Mouse (Mus musculus): Measurements from ENCODE around the gene Lsm10.

The Lsm10 gene

DNA sequence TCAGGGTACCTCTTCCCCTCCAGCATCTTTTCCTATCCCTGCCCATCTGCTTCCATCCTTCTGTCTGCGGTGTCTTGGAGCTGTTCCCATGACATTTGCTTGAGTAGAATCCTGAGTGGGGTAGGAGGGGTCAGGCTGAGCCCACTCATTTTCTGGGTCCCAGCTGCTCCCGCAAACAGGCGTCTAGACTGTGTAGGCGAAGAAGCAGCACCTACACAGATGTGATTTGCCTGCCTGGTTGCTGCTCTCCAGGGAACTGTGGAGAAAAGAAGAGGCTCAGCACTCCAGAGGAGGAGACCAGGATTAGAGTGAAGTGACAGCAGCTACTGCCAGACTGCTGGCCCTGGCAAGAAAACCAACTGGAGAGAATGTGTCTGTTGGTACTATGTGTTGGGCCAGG is 22.2 kb downstream of the Lsm10 start:
- DNase-seq (ENCODE audit: low spot score), result no peak

DNA sequence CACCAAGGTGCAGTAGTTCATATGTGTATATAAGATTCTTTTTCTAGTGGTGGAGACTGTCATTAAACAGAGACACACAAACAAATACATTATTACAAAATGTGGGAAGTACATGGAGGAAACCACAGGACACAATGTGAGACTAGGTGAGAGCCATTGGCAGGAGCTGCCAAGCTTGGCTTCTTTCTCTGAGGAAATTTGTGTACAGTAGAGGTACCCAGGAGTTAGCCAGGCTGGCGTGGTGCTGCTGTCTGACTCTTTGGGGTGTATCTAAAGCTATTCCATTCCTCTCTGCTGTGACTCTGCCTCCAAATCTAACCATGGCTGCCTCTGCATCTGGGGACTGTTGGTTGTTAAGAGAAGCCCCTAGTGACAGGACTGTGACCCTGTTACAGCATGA is 22.6 kb downstream of the Lsm10 start:
- DNase-seq (ENCODE audit: low spot score), result no peak

DNA sequence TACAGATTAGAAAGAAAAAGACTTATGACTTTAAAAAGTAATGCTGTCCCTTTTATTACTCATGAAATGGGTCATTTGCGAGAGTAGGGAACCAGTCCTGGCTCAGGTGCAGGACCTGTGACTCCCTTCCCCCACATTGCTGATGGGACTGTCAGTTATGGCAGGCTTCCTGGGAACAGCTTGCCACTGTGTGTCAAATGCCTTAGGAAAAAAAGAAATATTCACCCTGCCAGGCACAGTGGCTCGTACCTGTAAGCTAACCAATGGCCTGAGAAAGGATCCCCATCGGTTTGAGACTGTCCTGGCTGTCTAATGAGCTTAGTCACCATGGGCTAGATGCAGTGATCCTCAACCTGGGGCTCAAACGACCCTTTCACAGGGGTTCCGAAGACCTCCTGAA is 23.6 kb downstream of the Lsm10 start:
- DNase-seq (ENCODE audit: low spot score), result no peak

DNA sequence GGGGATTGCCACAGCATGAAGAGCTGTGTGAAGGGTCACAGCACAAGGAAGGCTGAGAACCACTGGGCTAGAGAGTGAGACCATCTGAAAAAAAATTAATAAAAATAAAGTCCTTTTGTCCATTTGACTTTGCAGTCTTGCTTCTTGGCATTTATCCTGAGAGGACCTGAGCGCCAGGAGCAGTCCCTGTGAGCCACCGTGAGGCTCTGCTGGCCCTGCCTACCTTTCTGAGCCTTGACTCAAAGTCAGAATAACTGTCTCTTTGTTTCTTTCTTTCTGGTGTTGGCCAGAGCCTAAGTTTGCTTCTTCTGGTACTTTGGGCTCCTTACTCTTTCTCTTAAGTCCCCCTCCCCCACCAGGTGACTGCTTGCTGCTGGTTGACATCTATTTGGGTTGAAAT is 24.1 kb downstream of the Lsm10 start:
- DNase-seq (ENCODE audit: low spot score), result no peak

DNA sequence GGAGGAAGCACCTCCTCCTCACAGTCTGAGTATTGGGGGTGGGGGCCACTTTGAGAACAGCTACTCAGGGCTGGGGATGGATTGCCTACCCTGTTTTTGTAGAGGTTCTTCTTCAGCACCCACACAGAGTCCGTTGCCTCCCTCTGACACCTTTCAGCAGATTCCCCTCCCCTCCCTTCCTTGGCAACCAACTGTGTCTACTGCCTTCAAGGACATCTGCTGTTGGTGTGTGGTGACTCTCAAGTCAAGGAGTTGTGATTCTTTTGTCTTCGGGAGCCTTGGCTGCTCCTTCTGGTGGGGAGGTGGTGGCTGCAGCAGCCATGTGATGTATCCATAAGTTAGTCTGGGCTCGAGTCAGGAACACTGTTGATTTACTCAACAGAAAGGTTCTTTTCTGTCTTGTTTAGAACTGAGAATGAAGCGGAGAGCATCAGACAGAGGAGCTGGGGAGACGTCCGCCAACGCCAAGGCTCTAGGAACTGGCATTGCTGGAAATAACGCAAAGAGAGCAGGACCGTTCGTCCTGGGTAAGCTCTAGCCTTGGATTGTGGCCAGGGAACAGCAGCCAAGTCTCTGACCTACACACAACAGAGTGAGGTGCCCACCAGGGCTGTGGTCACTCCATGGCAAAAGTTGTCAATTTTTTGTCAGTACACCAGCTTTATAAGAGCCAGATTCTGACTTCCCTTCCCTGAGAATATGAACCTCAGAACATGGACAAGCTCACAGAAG is 27.1 kb downstream of the Lsm10 start:
- no peak for DNase-seq (ENCODE audit: low spot score)

DNA sequence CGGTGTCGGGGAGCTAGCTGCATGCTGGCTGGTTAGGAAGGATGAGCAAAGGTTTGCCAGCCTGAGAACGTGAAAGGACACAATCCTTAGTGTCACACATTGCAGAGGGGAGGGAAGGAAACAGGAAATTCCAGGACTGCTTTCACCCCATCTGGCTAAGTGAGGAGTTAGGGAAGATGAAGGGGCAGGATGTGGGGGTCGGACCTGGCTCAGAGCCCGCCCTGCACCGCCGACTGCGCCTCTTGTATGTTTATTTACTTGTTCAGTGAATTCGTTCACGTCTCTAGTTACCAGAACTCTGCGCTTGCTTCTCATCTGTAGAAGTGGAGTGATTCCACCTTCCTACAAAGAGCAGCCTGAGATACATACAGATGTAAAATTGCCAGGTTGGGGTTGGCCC is 34.1 kb downstream of the Lsm10 start:
- no peak for DNase-seq (ENCODE audit: low spot score)

DNA sequence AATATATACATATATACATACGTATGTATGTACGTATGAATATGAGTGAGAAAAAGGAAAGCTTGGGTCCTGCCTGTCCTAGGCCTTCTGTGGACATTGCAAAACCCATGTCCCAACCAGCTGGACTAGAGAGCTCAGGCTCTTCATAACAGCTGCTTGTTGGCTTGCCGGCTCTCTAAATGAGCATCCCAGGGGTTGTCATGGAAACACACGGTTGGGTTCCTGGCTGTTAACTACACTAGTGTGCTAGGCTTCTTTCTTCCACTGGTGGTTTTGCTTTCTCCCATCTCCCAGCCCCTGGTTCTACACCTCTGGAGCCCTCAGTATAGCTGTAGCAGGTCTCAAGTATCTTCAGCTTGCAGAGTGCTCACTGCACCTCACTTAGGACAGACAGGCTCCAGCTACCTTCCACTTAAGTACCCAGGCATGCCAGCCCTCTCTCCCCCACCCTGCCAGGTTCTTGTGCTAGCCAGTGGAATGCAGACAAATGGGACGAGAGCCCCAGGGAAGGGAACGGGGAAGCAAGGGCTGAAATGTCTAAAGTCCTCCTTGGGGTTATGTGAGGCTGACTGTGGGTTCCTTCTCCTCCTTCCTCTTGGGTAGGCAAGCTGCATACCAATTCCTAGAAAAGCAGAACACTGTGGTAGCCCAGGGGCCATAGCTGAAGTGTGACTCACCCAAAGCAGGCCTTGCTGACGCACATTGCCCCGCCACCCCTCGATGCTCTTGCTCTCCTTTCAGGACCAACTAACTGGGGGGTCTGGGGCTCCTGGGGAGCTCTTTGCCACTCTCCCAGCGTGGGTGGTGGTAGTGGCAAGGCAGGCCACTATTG is 35.1 kb downstream of the Lsm10 start:
- no peak for DNase-seq (ENCODE audit: low spot score)

DNA sequence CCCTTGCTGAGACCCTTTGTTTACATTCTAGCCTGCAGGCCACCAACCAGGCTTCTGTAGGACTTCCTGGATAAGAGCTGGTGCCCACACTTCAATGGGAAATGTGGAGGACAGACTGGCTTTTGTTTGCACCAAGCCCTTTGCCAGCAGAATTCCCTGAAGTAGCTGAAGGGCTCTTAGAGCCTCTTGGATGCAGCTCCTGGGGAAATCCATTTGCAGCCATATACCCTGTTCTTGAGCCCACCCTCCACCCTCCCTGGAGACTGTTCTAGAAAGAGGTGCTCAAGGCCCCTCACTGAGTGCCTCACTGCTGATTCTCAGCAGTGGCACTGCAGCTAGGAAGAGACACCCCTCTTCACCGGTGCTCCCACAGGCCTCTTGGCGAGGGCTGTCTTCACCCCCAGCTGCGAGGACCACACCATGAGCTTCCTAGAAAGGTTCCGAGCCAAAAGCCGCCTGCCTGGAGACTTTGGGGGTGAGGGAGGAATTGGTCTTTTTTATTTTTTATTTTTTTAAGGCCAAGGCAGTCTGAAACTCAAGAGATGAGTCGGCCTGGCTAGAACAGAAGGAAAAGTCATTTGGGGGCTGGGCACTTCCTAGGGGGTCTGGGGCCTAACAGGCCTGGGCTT is 36.3 kb downstream of the Lsm10 start:
- no peak for DNase-seq (ENCODE audit: low spot score)

DNA sequence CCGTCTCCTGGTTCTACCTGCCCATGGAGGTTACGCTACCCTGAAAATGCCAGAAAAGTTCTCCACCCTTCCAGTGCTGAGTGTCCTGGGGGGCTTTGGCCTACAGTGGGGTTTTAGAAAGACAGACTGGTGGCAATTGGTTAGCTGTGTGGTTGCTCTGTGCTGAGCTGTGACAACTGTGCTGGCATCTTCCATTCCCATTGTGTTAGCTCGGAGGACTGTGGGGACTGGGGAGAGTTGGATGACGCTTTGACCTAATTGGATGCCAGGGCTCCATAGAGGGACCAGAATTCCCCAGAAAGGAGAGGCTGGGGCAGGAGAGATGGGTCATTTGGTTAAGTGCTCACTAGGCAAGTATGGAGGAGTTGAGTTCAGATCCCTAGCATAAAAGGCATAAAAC is 37.8 kb downstream of the Lsm10 start:
- no peak for DNase-seq (ENCODE audit: low spot score)

DNA sequence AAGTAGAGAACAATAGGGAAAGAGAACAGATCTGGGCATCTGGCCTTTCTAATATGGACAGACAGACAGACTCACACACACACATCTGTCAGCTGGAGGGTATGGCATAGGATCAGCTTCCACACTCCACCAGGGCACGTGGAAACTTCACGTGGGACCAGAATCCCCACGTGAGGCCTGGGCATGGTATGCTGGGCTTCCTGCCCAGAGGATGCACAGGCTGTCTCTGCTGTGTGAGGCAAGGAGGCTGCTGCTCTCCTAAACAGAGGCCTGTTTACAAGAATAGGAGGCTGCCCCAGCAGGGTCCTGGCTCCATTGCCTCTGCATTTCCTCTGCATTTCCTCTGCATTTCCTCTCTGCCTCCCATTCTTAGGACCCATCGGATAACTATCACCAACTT is 38.2 kb downstream of the Lsm10 start:
- no peak for DNase-seq (ENCODE audit: low spot score)

DNA sequence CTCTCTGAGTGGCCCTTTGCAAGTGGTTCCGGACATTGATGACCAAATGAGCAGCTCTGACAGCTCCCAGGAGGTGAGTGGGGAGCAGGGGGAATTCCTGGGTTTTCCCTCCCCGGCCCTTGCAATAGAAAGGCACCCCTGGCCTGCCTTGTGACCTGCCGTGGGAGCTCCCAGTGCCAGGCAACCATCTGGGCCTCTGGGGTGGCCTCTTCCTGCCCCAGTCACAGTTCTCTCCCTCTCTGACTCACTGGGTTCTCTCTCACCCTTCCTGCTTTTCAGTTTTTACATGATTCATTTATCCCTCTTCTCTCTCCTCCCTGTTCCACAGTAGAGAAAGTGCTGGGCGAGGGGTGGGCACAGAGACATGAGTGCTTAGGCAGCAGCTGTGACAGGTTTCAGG is 41.4 kb downstream of the Lsm10 start:
- no peak for DNase-seq (ENCODE audit: low spot score)

DNA sequence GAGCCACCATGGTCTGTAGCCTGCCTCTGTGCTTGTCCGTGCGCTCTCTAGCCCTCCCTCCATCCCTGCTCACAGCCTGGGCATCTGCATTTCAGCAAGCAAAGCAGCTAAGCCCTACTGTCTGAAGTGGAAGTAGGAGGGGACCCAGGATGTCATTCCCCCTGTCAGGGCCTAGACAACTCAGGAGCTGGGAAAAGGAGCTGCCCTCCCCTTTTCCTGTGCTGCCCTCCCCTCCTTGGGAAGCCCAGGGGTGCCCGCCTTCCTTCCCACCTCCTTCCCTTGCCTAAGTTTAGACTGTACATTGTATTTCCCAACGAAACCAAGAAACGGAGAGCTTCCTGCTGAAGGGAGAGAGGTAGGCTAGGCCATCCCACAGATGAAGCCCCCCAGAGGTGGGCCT is 44.6 kb downstream of the Lsm10 start:
- no peak for DNase-seq (ENCODE audit: low spot score)

DNA sequence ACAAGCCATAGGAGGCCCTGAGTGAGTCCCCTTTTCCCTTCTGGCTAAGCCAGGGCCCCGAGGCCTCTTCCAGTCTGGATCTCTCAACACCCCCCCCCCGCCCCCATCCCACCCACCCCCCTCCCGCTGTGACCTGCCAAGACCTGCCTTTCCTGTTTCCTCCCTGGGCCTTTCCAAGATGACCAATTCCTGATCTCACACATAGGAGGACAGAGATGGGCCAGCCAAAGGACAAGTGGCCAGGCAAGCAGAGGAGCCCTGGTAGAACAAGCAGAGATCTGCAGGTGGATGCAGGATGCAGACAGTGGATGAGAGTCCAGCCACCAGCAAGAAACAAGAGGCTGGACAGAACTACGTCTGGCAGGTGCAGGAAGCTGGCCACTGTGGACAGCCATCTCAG is 49.0 kb downstream of the Lsm10 start:
- DNase-seq (ENCODE audit: low spot score), result no peak

DNA sequence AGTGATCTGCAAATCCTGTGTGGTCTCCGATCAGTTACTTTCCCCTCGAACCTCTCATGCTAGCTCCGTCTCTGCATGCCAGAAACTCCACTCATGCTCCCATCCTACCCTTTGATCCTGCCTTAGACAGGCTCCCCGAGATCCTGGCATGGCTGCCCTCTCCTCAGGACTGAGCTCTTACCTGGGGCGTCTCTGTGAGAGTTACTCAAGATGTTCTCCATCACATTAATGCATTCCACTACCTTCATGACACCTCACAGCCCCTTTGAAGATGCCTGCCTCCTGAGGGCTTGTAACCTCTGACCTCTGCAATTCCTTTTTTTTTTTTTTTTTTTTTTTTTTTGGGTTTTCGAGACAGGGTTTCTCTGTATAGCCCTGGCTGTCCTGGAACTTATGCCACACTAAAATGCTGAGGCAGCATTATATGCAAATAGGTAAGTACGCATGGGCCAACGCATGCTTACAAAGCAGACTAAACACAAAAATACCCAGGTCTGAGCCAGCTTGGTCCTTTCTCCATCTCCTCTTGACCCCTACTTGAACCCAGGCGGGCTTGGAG is 50.6 kb downstream of the Lsm10 start:
- no peak for DNase-seq (ENCODE audit: low spot score)

DNA sequence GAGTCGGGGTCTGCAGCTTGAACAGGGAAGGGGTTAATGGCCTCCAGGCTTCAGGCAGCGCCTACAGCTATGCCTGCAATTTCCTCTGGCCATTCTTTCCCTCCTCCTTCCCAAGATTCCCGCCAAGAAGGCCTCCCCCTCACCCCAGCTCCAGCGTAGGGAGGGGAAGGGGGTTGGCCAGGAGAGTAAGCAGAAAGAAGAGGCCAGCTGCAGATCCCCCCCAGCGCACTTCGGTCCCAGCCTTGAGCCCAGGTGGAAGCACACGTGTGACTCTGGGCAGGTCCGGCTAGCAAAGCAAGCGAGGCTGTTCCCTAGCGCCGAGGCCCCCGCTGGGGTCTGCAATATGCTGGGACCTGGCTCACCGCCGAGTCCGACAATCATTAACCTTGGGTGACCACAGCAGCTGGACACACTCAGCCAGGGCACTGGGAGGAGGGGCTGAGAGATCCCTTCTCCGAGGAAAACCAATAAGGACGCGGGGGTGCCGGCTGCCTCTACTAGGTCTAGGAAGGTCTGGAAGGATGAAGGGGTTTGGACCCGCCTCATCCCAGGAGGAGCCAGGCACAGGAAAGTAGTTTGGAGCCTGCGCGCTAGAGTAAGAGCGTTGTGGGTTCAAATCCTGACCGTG is 51.2 kb downstream of the Lsm10 start, which contains the start of gene Eva1b:
TSS of gene Eva1b (plus strand) at position 212 of the 628 bp plus-strand sequence.
- peak; percentile 82 for DNase-seq (ENCODE audit: low spot score)
